Mouse (Mus musculus) hindbrain, postnatal 0 days (tissue): ENCODE results near the gene Cdh13. TPM values are rescaled to one million over a fixed set of nuclear protein-coding genes. Genes with fewer than 3 reads are reported as not detected.

Experiments
- ATAC-seq: fragments of 200-750 bp; cut with Nextera tagmentation; 2 replicates; pipeline ENCODE4 v1.8.0; 2017; ENCODE audit warnings: mild to moderate bottlenecking, moderate TSS enrichment, moderate library complexity
- DNase-seq: peaks from one replicate; pipeline ENCODE4 v3.0.0-alpha.2; 2015; ENCODE audit warnings: low spot score
- H3K27ac ChIP-seq: fragments of 300-500 bp; sonication (generic); 2 replicates; pipeline ENCODE4 v1.5.1; 2014; ENCODE audit warnings: mild to moderate bottlenecking
- H3K27me3 ChIP-seq: fragments of 300-500 bp; sonication (generic); 2 replicates; pipeline ENCODE4 v1.6.1; 2014; ENCODE audit warnings: low read length, mixed read lengths; ENCODE audit not compliant: insufficient read depth
- H3K36me3 ChIP-seq: fragments of 300-500 bp; sonication (generic); 2 replicates; pipeline ENCODE4 v1.6.1; 2014; ENCODE audit warnings: low read length, mixed read lengths; ENCODE audit not compliant: insufficient read depth
- H3K4me1 ChIP-seq: fragments of 300-500 bp; sonication (generic); 2 replicates; pipeline ENCODE4 v1.6.1; 2014; ENCODE audit warnings: antibody characterized with exemption, low read length, mixed read lengths; ENCODE audit not compliant: insufficient read depth
- H3K4me2 ChIP-seq: fragments of 300-500 bp; sonication (generic); 2 replicates; pipeline ENCODE4 v1.6.1; 2014; ENCODE audit warnings: low read depth, mild to moderate bottlenecking, low read length, moderate library complexity, mixed read lengths
- H3K4me3 ChIP-seq: fragments of 300-500 bp; sonication (generic); 2 replicates; pipeline ENCODE4 v1.5.1; 2014; ENCODE audit warnings: low read length
- H3K9ac ChIP-seq: fragments of 300-500 bp; sonication (generic); replicated peaks from 2 replicates; pipeline ENCODE4 v1.6.1; 2014; ENCODE audit warnings: mild to moderate bottlenecking, low read length, moderate library complexity, mixed read lengths
- H3K9me3 ChIP-seq: fragments of 300-500 bp; sonication (generic); 2 replicates; pipeline ENCODE4 v1.6.1; 2016; ENCODE audit warnings: low read length, mixed read lengths
- CTCF ChIP-seq: IDR thresholded peaks from 2 replicates; pipeline ENCODE4 v1.5.1; 2016; ENCODE audit warnings: antibody characterized with exemption, control low read depth, low read depth
- WGBS: fragments of 180-500 bp; shearing (Covaris S2); extraction: QIAGEN DNeasy Blood & Tissue Kit; methylation state at CpG from one replicate; pipeline ENCODE4 v1.1.7; 2014; 5-methylcytosine and 5-hydroxymethylcytosine counted together
- polyA plus RNA-seq: library from polyadenylated mRNA; unstranded; fragments of >200 nt; fragmentation: Nextera tagmentation; extraction: Ambion mirVana; gene quantifications from 2 replicates; pipeline ENCODE4 v1.2.1, GENCODE M21; 2015
- total RNA-seq: library from RNA; depleted of rRNA; stranded (reverse); fragments of >200 nt; gene quantifications from 2 replicates; pipeline ENCODE4 v1.2.3, GENCODE M21; 2014

The Cdh13 gene
- total and polyA plus RNA-seq, 2 experiments from 2014 or later: 137 to 141 TPM

DNA sequence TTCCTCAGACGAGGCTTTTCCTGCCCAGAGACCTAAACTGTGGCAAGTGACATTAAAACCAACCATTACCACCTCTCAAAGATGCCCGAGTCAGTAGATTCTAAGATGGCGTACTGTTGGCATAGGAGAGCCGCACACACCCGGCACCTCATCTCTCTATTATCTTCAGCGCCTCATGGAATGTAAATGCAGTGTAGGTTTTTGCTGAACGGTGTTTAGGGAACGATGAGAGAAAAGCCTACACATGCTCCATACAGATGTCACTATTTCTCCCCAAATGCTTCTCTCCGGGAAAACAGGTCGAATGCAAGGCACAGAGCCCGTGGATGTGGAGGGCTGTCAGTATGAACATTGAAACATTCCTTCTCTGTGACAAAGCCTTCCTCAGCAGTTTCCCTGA, 737.9 kb downstream of the Cdh13 start:
- Histone ChIP-seq H3K4me2 (no peak overlapping the region), H3K4me3 (no peak overlapping the region), H3K9me3 (no peaks in the 10 kb centered on the region), H3K36me3 (no peaks in the 10 kb centered on the region), H3K9ac (no peak overlapping the region), H3K4me1 (no peaks in the 10 kb centered on the region), H3K27me3 (no peaks in the 10 kb centered on the region), H3K27ac (peak overlapping the region; percentile 41; the same call in 1 of the 2 replicates)
- ATAC-seq (no peak), DNase-seq (no peak)
- TF ChIP-seq CTCF: no peak
- WGBS: 80% methylated on average over 11 of the region's 11 CpGs

DNA sequence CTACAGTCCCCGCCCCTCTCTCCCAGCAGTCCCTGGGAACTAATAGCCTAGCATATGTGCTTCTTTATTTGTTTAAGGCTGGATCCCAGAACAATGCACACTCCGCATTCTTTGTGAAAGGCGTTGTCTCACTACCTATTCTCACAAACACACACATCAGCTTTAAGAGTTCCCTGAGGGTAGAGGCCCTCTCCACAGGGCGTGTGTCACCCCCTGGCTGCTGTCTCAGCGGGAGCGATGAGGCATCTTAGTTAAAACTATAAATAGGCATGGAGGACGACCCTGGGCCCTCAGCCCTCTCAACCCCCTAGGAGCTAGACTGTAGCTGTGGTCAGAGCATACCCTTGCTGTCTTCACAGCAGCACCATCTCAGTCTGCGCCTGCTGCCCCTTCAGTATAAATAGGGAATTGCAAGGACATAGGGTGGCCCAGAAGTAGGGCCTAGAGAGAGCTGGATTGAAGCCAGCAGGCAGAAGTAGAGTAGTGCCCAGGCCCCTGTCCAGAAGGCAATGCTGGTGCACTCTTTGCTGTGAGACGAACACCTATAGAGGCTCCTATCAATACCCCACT, 738.9 kb downstream of the Cdh13 start:
- no peak overlapping the region for H3K27ac ChIP-seq
- 0 out of 2 replicates have a peak, but pooled peaks have one; percentile 49 for ATAC-seq

DNA sequence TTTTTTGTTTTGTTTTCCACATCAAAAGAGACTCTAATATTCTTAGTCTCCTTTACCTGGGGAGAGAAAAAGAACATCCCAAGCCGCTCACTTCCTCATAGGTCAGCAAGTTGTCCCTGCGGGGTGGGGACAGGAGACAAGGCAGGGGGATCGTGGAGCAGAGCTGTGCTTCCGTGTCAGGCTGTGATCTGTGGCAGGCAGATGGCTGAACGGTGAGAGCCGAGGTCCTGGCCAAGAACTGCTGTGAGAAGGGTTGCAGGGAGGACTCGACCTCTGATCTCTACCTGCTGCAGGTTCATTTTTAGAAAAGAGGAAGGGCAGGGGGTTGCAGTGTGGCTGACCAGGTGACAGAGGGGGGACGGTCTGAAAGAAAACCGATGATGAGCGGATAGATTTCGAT, 749.9 kb downstream of the Cdh13 start:
- 72% methylated on average over 11 of the region's 11 CpGs for WGBS
- DNase-seq (no peak), ATAC-seq (no peak)

More for the DNA sequence above, 738.9 kb downstream of the Cdh13 start:
- Histone ChIP-seq H3K4me2 (no peak overlapping the region), H3K27me3 (no peaks in the 10 kb centered on the region), H3K9me3 (no peaks in the 10 kb centered on the region), H3K9ac (no peak overlapping the region), H3K4me3 (no peak overlapping the region), H3K36me3 (no peaks in the 10 kb centered on the region), H3K4me1 (no peaks in the 10 kb centered on the region)
- WGBS: 65% methylated on average over 9 of the region's 9 CpGs
- TF ChIP-seq CTCF: peak; percentile 46
- DNase-seq: no peak

DNA sequence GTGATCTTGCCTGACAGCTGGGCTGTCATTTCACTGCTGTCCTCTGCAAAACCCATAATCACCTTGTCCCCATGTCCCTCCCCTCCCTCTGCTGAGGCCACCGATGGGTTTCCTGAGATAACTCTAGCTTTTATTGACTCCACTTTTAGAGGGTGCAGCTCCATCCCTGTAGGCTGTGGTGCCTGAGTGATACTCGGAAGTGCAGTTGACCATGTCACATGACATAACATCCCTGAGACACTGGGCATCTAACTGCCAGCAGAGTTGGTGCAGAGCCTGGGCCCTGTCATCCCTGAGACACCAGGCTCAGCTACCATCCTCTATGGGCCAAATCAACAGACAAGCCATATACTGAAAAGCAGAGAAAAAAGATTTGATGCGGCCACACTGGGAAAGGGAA, 750.5 kb downstream of the Cdh13 start:
- Histone ChIP-seq H3K4me2 (no peak overlapping the region), H3K36me3 (no peaks in the 10 kb centered on the region), H3K4me3 (no peak overlapping the region), H3K27me3 (no peaks in the 10 kb centered on the region), H3K9ac (no peak overlapping the region), H3K9me3 (no peaks in the 10 kb centered on the region), H3K4me1 (no peaks in the 10 kb centered on the region), H3K27ac (no peak overlapping the region)
- TF ChIP-seq CTCF: no peak
- 78% methylated on average over 3 of the region's 3 CpGs for WGBS
- DNase-seq (no peak), ATAC-seq (no peak)

More for the DNA sequence above, 749.9 kb downstream of the Cdh13 start:
- Histone ChIP-seq H3K4me2 (no peak overlapping the region), H3K27ac (no peak overlapping the region), H3K27me3 (no peaks in the 10 kb centered on the region), H3K9ac (no peak overlapping the region), H3K4me1 (no peaks in the 10 kb centered on the region), H3K4me3 (no peak overlapping the region), H3K9me3 (no peaks in the 10 kb centered on the region), H3K36me3 (no peaks in the 10 kb centered on the region)
- TF ChIP-seq CTCF: no peak

DNA sequence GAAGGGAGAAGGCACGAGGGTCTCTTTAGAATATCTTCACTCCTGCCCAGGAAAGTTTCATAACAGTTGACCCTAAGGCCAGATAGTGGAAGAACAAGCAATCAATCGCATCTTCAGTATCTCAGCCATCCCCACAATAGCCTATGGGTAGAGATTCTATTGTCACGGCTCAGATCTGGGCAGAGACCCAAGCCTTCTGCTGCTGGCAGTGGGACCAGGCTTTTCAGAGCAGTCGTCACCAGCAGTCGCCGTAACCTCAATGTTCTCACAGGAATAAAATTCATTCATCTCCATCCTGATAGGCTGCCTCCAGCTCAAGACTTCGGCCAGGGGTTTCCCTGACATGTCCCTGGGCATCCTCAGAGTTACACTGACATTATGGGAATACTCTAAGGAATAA, 751.6 kb downstream of the Cdh13 start:
- Histone ChIP-seq H3K4me2 (no peak overlapping the region), H3K9ac (no peak overlapping the region), H3K27ac (no peak overlapping the region), H3K4me3 (no peak overlapping the region), H3K36me3 (no peaks in the 10 kb centered on the region), H3K4me1 (no peaks in the 10 kb centered on the region), H3K9me3 (no peaks in the 10 kb centered on the region), H3K27me3 (no peaks in the 10 kb centered on the region)
- 51% methylated on average over 7 of the region's 7 CpGs for WGBS
- no peak for TF ChIP-seq CTCF
- DNase-seq (peak; percentile 71), ATAC-seq (no peak)

DNA sequence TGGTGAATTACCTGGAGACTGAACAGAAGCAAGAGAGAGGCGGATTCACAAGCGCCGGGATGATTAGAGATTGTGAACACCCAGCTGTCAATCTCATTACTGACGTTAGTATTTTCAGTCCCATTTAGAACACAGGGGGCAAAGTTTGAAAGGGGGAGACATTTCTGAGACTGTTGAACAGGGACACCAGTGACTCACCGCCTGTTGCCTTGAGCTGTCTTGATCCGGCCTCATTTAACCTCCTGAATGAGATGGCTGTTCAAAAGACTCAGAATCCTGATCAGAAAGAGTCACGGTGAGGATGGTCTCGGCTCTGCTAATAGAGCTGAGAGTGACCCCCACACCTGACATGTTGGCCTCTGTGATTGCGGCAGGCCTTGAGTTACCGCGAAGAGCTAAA, 754.0 kb downstream of the Cdh13 start:
- Histone ChIP-seq H3K4me1 (no peaks in the 10 kb centered on the region), H3K9me3 (no peaks in the 10 kb centered on the region), H3K27me3 (no peaks in the 10 kb centered on the region), H3K4me2 (no peak overlapping the region), H3K9ac (no peak overlapping the region), H3K36me3 (no peaks in the 10 kb centered on the region), H3K27ac (no peak overlapping the region), H3K4me3 (no peak overlapping the region)
- no peak for ATAC-seq
- 79% methylated on average over 11 of the region's 11 CpGs for WGBS
- DNase-seq: no peak
- no peak for TF ChIP-seq CTCF

DNA sequence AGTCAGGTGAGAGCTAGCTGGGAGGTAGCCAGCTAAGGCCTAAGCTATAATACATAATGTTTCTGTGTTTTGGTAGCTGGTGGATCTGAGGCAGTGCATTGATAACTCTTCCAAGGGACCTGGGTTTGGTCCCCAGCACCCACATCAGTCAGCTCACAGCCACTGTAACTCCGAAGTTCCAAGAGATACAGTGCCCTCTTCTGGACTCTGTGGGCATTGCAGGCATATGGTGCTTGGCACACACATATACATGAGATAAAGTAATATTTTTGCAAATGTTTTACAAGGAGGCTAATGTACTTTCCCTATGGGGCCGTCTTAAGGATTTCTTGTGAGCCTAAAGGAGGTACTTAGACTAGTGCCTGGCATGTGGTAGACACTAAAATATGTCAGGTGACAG, 755.8 kb downstream of the Cdh13 start:
- H3K36me3 ChIP-seq: no peaks in the 10 kb centered on the region
- no peaks in the 10 kb centered on the region for H3K4me1 ChIP-seq
- peak; percentile 23 for TF ChIP-seq CTCF
- H3K27ac ChIP-seq: no peak overlapping the region
- ATAC-seq: no peak
- no peak overlapping the region for H3K4me3 ChIP-seq
- H3K4me2 ChIP-seq: no peak overlapping the region
- DNase-seq: no peak
- H3K27me3 ChIP-seq: no peaks in the 10 kb centered on the region
- 94% methylated on average over 2 of the region's 2 CpGs for WGBS
- no peaks in the 10 kb centered on the region for H3K9me3 ChIP-seq
- no peak overlapping the region for H3K9ac ChIP-seq
